ENCODE assay signal across 8 mouse cellular contexts in genomic region chr17:74846031-74846891, GRCm38 (mm10).
A peak's percentile ranks its signal among the peaks of the same experiment; 100 is the strongest.
DNase-seq lines count a peak whose midpoint lies in the region; ATAC-seq lines count a peak whose summit lies in the region.

No protein-coding gene starts in this region.

- 55% methylated on average over 10 of the region's 10 CpGs for WGBS in midbrain, embryonic 12.5 days
- WGBS in midbrain, embryonic 16.5 days = 56% methylated on average over 10 of the region's 10 CpGs

- no peaks in the 10 kb centered on the region for H3K36me3 ChIP-seq in midbrain, embryonic 12.5 days
- no peaks in the 10 kb centered on the region for H3K36me3 ChIP-seq in midbrain, embryonic 16.5 days (ENCODE audit: control insufficient read depth, insufficient read depth, low read length)

- no peaks in the 10 kb centered on the region for H3K27me3 ChIP-seq in midbrain, embryonic 12.5 days
- H3K27me3 ChIP-seq in midbrain, embryonic 16.5 days (ENCODE audit: control insufficient read depth, insufficient read depth, low read depth, low read length) = no peaks in the 10 kb centered on the region

- peaks cover 5% of the 10 kb centered on the region; the same call in 1 of the 2 replicates for H3K4me1 ChIP-seq in midbrain, embryonic 12.5 days
- no peaks in the 10 kb centered on the region for H3K4me1 ChIP-seq in midbrain, embryonic 16.5 days (ENCODE audit: control insufficient read depth, insufficient read depth, low read length)

- H3K4me2 ChIP-seq in midbrain, embryonic 12.5 days (replicated peaks) = no peak overlapping the region
- H3K4me2 ChIP-seq in midbrain, embryonic 16.5 days (ENCODE audit: low read length) = no peak overlapping the region

- peak; percentile 97 for DNase-seq in heart, adult 11 months
- peak; percentile 61 for DNase-seq in kidney, postnatal 14 days
- no peak for DNase-seq in ovary, adult 18-20 months (ENCODE audit: low spot score)
- DNase-seq in layer of hippocampus, adult 9-11 months = no peak
- DNase-seq in urinary bladder, postnatal 4 days (ENCODE audit: low spot score in 2 of 2) = no peak

- no peak overlapping the region for H3K9ac ChIP-seq in midbrain, embryonic 12.5 days (replicated peaks)
- H3K9ac ChIP-seq in midbrain, embryonic 16.5 days (ENCODE audit: low read depth, low read length) = no peak overlapping the region

- no peak overlapping the region for H3K4me3 ChIP-seq in midbrain, embryonic 12.5 days
- H3K4me3 ChIP-seq in midbrain, embryonic 16.5 days (ENCODE audit: low read depth, low read length) = no peak overlapping the region

- no peak overlapping the region for H3K27ac ChIP-seq in midbrain, embryonic 12.5 days (replicated peaks)
- H3K27ac ChIP-seq in midbrain, embryonic 16.5 days (ENCODE audit: low read length) = no peak overlapping the region

- ATAC-seq in midbrain, embryonic 12.5 days (ENCODE audit: low FRiP score, low read depth) = peak; percentile 52; the same call in 1 of the 2 replicates
- no peak for ATAC-seq in midbrain, embryonic 16.5 days
- 0 out of 2 replicates have a peak, but pooled peaks have one; percentile 36 for ATAC-seq in megakaryocyte progenitor cell, adult 5-6 weeks (replicated peaks; ENCODE audit: poor library complexity)

- H3K9me3 ChIP-seq in midbrain, embryonic 12.5 days = no peaks in the 10 kb centered on the region
- no peaks in the 10 kb centered on the region for H3K9me3 ChIP-seq in midbrain, embryonic 16.5 days (replicated peaks; ENCODE audit: control insufficient read depth, low read length, poor library complexity, severe bottlenecking)

Comparison
In these comparisons a context has a peak if more than half of its experiments do, and no peak if none do; other contexts are left out.
1. DNase-seq: peak in heart, adult 11 months (single experiment) and kidney, postnatal 14 days (single experiment); none in ovary, adult 18-20 months (single experiment), layer of hippocampus, adult 9-11 months (single experiment) and urinary bladder, postnatal 4 days (0 of 2).